In the genomic region with DNA sequence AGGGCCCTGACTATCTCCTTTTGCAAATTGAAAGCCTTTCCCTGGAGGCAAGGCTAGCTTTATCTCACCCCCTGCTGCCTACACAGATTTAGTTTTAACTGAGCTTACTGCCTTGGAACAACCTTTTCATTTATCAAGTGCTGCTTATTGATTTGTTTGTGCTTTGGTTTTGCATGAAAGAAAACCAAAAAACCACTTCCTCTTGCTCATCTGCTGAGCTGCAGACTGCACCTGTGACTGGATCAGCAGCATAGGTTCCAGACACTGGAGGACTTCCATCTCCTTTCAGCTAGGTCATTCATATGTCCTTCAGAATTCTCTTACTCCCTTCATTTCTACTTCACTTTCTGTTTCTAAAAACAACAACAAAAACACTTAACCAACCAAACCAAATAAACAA, we compare ENCODE assay signal across 33 mouse cellular contexts.
A peak's percentile ranks its signal among the peaks of the same experiment; 100 is the strongest.
DNase-seq lines count a peak whose midpoint lies in the region; ATAC-seq and TF ChIP-seq lines count a peak whose summit lies in the region.
"Had no signal": no experiment of that assay in that cellular context is flagged by ENCODE, and none has a peak within 500 bp of the region (broad histone marks: within the 10 kb centered on the region; RNA-seq: fewer than 3 reads in every experiment).

No protein-coding gene starts in this region.

- no peaks in the 10 kb centered on the region for H3K9me3 ChIP-seq in MEL (replicated peaks; ENCODE audit: insufficient read depth, low read length)
- H3K9me3 ChIP-seq: embryonic facial prominence, embryonic 10.5 days; embryonic facial prominence, embryonic 15.5 days; forebrain, embryonic 12.5 days; heart, embryonic 13.5 days; hindbrain, embryonic 10.5 days; hindbrain, embryonic 15.5 days; intestine, embryonic 15.5 days; neural tube, embryonic 12.5 days; stomach, embryonic 15.5 days had no signal

- H3K27me3 ChIP-seq in MEL (ENCODE audit: control insufficient read depth in 1 of 2, insufficient read depth in 2 of 2, low read length in 2 of 2) = no peaks in the 10 kb centered on the region
- H3K27me3 ChIP-seq: embryonic facial prominence, embryonic 15.5 days; forebrain, embryonic 12.5 days; heart, embryonic 13.5 days; hindbrain, embryonic 15.5 days; intestine, embryonic 15.5 days; neural tube, embryonic 12.5 days; stomach, embryonic 15.5 days had no signal

- no peaks in the 10 kb centered on the region; a peak in 1 of 4 replicates for H3K36me3 ChIP-seq in MEL (ENCODE audit: control insufficient read depth in 1 of 2, insufficient read depth in 2 of 2, low read length in 2 of 2)
- H3K36me3 ChIP-seq: embryonic facial prominence, embryonic 10.5 days; embryonic facial prominence, embryonic 15.5 days; forebrain, embryonic 12.5 days; heart, embryonic 13.5 days; hindbrain, embryonic 10.5 days; hindbrain, embryonic 15.5 days; intestine, embryonic 15.5 days; neural tube, embryonic 12.5 days; stomach, embryonic 15.5 days had no signal

- no peak for TF ChIP-seq CTCF in MEL (IDR thresholded peaks at IDR 0.05 in 2 of 3, conservative IDR thresholded peaks at IDR 0.05 in 1 of 3; ENCODE audit: control insufficient read depth in 1 of 3, insufficient read depth in 1 of 3, low read depth in 2 of 3, low read length in 3 of 3, poor library complexity in 1 of 3, severe bottlenecking in 1 of 3)

- no peak for TF ChIP-seq EP300 in MEL (IDR thresholded peaks at IDR 0.05; ENCODE audit: low read depth in 1 of 2, low read length in 2 of 2)

- no peak for TF ChIP-seq RAD21 in MEL (IDR thresholded peaks at IDR 0.05; ENCODE audit: low read depth, low read length)

- no peaks in the 10 kb centered on the region for H3K79me2 ChIP-seq in MEL (ENCODE audit: control insufficient read depth, insufficient read depth, low read length, poor library complexity)

- ATAC-seq in megakaryocyte, adult 5-6 weeks (ENCODE audit: poor library complexity, severe bottlenecking) = peak; percentile 54; the same call in 1 of the 2 replicates
- ATAC-seq: forebrain, postnatal 0 days; intestine, embryonic 15.5 days; midbrain, embryonic 16.5 days had no signal

- H3K27ac ChIP-seq in MEL (ENCODE audit: control insufficient read depth, low read depth, low read length) = no peak overlapping the region
- H3K27ac ChIP-seq: embryonic facial prominence, embryonic 10.5 days; embryonic facial prominence, embryonic 15.5 days; forebrain, embryonic 12.5 days; heart, embryonic 13.5 days; hindbrain, embryonic 10.5 days; hindbrain, embryonic 15.5 days; intestine, embryonic 15.5 days; kidney, postnatal 0 days; liver, embryonic 14.5 days; neural tube, embryonic 12.5 days; stomach, embryonic 15.5 days had no signal

- H3K4me3 ChIP-seq in MEL (ENCODE audit: control insufficient read depth in 1 of 2, insufficient read depth in 1 of 2, low read depth in 2 of 2, low read length in 2 of 2) = no peak overlapping the region
- H3K4me3 ChIP-seq: embryonic facial prominence, embryonic 10.5 days; embryonic facial prominence, embryonic 15.5 days; forebrain, embryonic 12.5 days; heart, embryonic 13.5 days; hindbrain, embryonic 10.5 days; hindbrain, embryonic 15.5 days; intestine, embryonic 15.5 days; neural tube, embryonic 12.5 days; stomach, embryonic 15.5 days had no signal

- peak; percentile 30 to 33 for DNase-seq in spleen, postnatal 36 days (ENCODE audit: low spot score in 2 of 2)
- DNase-seq in spleen, postnatal 14 days (ENCODE audit: low spot score in 2 of 2) = no peak
- DNase-seq in CD4-positive helper T cell, adult 2 months (ENCODE audit: low read depth, low spot score) = peak; percentile 68
- no peak for DNase-seq in MEL (ENCODE audit: low read depth, low spot score)
- DNase-seq in layer of hippocampus, postnatal 36 days = no peak
- DNase-seq in adrenal gland, postnatal 25 days = no peak
- no peak for DNase-seq in ovary, postnatal 36 days (ENCODE audit: low spot score)
- DNase-seq: adrenal gland, adult 2 months; cerebellum, adult 2 months; cerebellum, postnatal 25 days; forebrain, postnatal 0 days; heart, postnatal 10 days; kidney, adult 2 months; kidney, postnatal 4 days; liver; lung, adult 2 months; lung, postnatal 14 days; retina, postnatal 1 day; right cerebral cortex, postnatal 4 days; thymus, adult 2 months had no signal

- no peaks in the 10 kb centered on the region for H3K4me1 ChIP-seq in MEL (ENCODE audit: control insufficient read depth in 1 of 2, insufficient read depth in 2 of 2, low read length in 2 of 2)
- H3K4me1 ChIP-seq: embryonic facial prominence, embryonic 10.5 days; embryonic facial prominence, embryonic 15.5 days; stomach, embryonic 15.5 days had no signal

- no peak overlapping the region for H3K9ac ChIP-seq in MEL (ENCODE audit: control insufficient read depth, low read depth, low read length, poor library complexity, severe bottlenecking)
- H3K9ac ChIP-seq: embryonic facial prominence, embryonic 15.5 days; forebrain, embryonic 12.5 days; forebrain, postnatal 0 days; heart, embryonic 13.5 days; hindbrain, embryonic 15.5 days; intestine, embryonic 15.5 days; liver, embryonic 14.5 days; neural tube, embryonic 12.5 days; stomach, embryonic 15.5 days had no signal

- TF ChIP-seq POLR2A in MEL (IDR thresholded peaks at IDR 0.05; ENCODE audit: control insufficient read depth in 1 of 2, insufficient read depth in 1 of 2, low read depth in 1 of 2, low read length in 2 of 2, poor library complexity in 1 of 2) = no peak

TF ChIP-seq in MEL, 35 proteins besides CTCF, POLR2A, EP300 and RAD21:
- no peak for TF ChIP-seq BHLHE40 (IDR thresholded peaks at IDR 0.05; ENCODE audit: borderline replicate concordance, low read depth, low read length)
- TF ChIP-seq MYB (IDR thresholded peaks at IDR 0.05; ENCODE audit: low read depth, low read length) = no peak
- no peak for TF ChIP-seq E2F4 (IDR thresholded peaks at IDR 0.05; ENCODE audit: borderline replicate concordance, low read depth, low read length)
- TF ChIP-seq HCFC1 (IDR thresholded peaks at IDR 0.05; ENCODE audit: low read depth, low read length) = no peak
- TF ChIP-seq RCOR1 (IDR thresholded peaks at IDR 0.05; ENCODE audit: low read depth, low read length) = 0 out of 2 replicates have a peak, but pooled peaks have one; percentile 34
- no peak for TF ChIP-seq TBP (IDR thresholded peaks at IDR 0.05; ENCODE audit: low read depth, low read length)
- TF ChIP-seq ZMIZ1 (IDR thresholded peaks at IDR 0.05; ENCODE audit: low read depth, low read length) = no peak

Comparison
In these comparisons a context has a peak if more than half of its experiments do, and no peak if none do; other contexts are left out.
1. DNase-seq: peak in spleen, postnatal 36 days (2 of 2) and CD4-positive helper T cell, adult 2 months (single experiment); none in spleen, postnatal 14 days (0 of 2), MEL (single experiment), layer of hippocampus, postnatal 36 days (0 of 2), adrenal gland, postnatal 25 days (single experiment) and ovary, postnatal 36 days (single experiment).